Mouse (Mus musculus): Measurements from ENCODE around the gene Ptgds.

DNA sequence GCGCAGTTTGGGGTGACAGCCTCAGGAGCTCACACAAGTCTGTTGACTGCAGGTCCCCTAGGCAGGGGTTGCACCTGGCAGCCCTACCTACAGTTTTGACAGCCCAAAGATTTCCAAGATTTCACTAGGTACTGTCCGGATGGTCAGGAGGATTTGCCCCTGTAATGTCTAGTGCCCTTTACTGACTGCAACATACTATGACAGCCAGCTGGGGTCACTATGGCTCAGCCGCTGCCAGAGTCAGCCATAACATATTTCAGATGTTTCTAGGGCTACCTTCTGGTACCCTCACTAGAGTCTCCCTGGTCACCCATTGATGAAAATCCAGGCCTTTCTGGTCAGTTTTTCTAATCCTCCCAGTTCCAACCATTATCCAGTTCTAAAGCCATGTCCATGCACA, 40.1 kb upstream of the Ptgds start:
- TF ChIP-seq POLR2A (IDR thresholded peaks at IDR 0.05; ENCODE audit: insufficient read depth, low read depth, low read length) (no peak), CTCF (IDR thresholded peaks at IDR 0.05) (peak; percentile 66)
